Mouse (Mus musculus): ENCODE results near the gene Gm10645. TPM values are rescaled to one million over a fixed set of nuclear protein-coding genes. Genes with fewer than 3 reads are reported as not detected.
A peak's percentile ranks its signal among the peaks of the same experiment; 100 is the strongest.

The Gm10645 gene
- total and polyA plus RNA-seq, 3 experiments: not detected

GRCm38 (mm10) chr8:83175680-83176079 is 9.7 kb upstream of the Gm10645 start:
- Histone ChIP-seq H3K36me3 (ENCODE audit: control insufficient read depth in 1 of 2, insufficient read depth in 2 of 2, low read length in 2 of 2) (no peaks in the 10 kb centered on the region), H3K9ac (ENCODE audit: control insufficient read depth, low read depth, low read length, poor library complexity, severe bottlenecking) (no peak overlapping the region), H3K27me3 (ENCODE audit: control insufficient read depth in 1 of 2, insufficient read depth in 2 of 2, low read length in 2 of 2) (0 out of 4 replicates have a peak, but pooled peaks cover 0 to 1% of the 10 kb centered on the region in 2 experiments), H3K79me2 (ENCODE audit: control insufficient read depth, insufficient read depth, low read length, poor library complexity) (no peaks in the 10 kb centered on the region), H3K27ac (ENCODE audit: control insufficient read depth, low read depth, low read length) (no peak overlapping the region), H3K4me1 (ENCODE audit: control insufficient read depth in 1 of 2, insufficient read depth in 2 of 2, low read length in 2 of 2) (no peaks in the 10 kb centered on the region), H3K9me3 (replicated peaks; ENCODE audit: insufficient read depth, low read length) (no peaks in the 10 kb centered on the region), H3K4me3 (ENCODE audit: control insufficient read depth in 1 of 2, insufficient read depth in 1 of 2, low read depth in 2 of 2, low read length in 2 of 2) (no peak overlapping the region)
- TF ChIP-seq SIN3A (IDR thresholded peaks at IDR 0.05; ENCODE audit: low read length) (no peak), JUND (IDR thresholded peaks at IDR 0.05; ENCODE audit: low read depth, low read length) (no peak)
- no peak for DNase-seq (ENCODE audit: low read depth, low spot score)

- Histone ChIP-seq H3K27me3 (ENCODE audit: control insufficient read depth in 1 of 2, insufficient read depth in 2 of 2, low read length in 2 of 2) (no peaks in the 10 kb centered on the region), H3K27ac (ENCODE audit: control insufficient read depth, low read depth, low read length) (no peak overlapping the region), H3K4me3 (ENCODE audit: control insufficient read depth in 1 of 2, insufficient read depth in 1 of 2, low read depth in 2 of 2, low read length in 2 of 2) (no peak overlapping the region), H3K9ac (ENCODE audit: control insufficient read depth, low read depth, low read length, poor library complexity, severe bottlenecking) (no peak overlapping the region), H3K4me1 (ENCODE audit: control insufficient read depth in 1 of 2, insufficient read depth in 2 of 2, low read length in 2 of 2) (no peaks in the 10 kb centered on the region), H3K79me2 (ENCODE audit: control insufficient read depth, insufficient read depth, low read length, poor library complexity) (no peaks in the 10 kb centered on the region), H3K9me3 (replicated peaks; ENCODE audit: insufficient read depth, low read length) (no peaks in the 10 kb centered on the region), H3K36me3 (ENCODE audit: control insufficient read depth in 1 of 2, insufficient read depth in 2 of 2, low read length in 2 of 2) (no peaks in the 10 kb centered on the region)
- TF ChIP-seq USF2 (IDR thresholded peaks at IDR 0.05; ENCODE audit: borderline replicate concordance in 1 of 2, insufficient read depth in 1 of 2, low read depth in 1 of 2, low read length in 2 of 2) (no peak), ZNF384 (IDR thresholded peaks at IDR 0.05; ENCODE audit: low read depth, low read length) (no peak), ELF1 (IDR thresholded peaks at IDR 0.05; ENCODE audit: low read depth, low read length) (no peak), RAD21 (IDR thresholded peaks at IDR 0.05; ENCODE audit: low read depth, low read length) (no peak), USF1 (IDR thresholded peaks at IDR 0.05; ENCODE audit: low read depth, low read length) (no peak), POLR2AphosphoS2 (IDR thresholded peaks at IDR 0.05; ENCODE audit: low read length) (no peak), MXI1 (IDR thresholded peaks at IDR 0.05; ENCODE audit: low read depth, low read length) (no peak)
- no peak for DNase-seq (ENCODE audit: low read depth, low spot score)
Measured at GRCm38 (mm10) chr8:83170894-83171293, 4.9 kb upstream of the Gm10645 start.

GRCm38 (mm10) chr8:83169709-83170108 is 3.7 kb upstream of the Gm10645 start:
- peak; percentile 14 to 21 (median 15); a peak in 3 of 6 replicates for TF ChIP-seq CTCF (IDR thresholded peaks at IDR 0.05 in 2 of 3, conservative IDR thresholded peaks at IDR 0.05 in 1 of 3; ENCODE audit: control insufficient read depth in 1 of 3, insufficient read depth in 1 of 3, low read depth in 2 of 3, low read length in 3 of 3, poor library complexity in 1 of 3, severe bottlenecking in 1 of 3)
- no peak for TF ChIP-seq GATA1 (IDR thresholded peaks at IDR 0.05; ENCODE audit: low read depth, low read length)
- Histone ChIP-seq H3K4me1 (ENCODE audit: control insufficient read depth in 1 of 2, insufficient read depth in 2 of 2, low read length in 2 of 2) (no peaks in the 10 kb centered on the region), H3K4me3 (ENCODE audit: control insufficient read depth in 1 of 2, insufficient read depth in 1 of 2, low read depth in 2 of 2, low read length in 2 of 2) (no peak overlapping the region), H3K27ac (ENCODE audit: control insufficient read depth, low read depth, low read length) (no peak overlapping the region), H3K27me3 (ENCODE audit: control insufficient read depth in 1 of 2, insufficient read depth in 2 of 2, low read length in 2 of 2) (no peaks in the 10 kb centered on the region), H3K36me3 (ENCODE audit: control insufficient read depth in 1 of 2, insufficient read depth in 2 of 2, low read length in 2 of 2) (no peaks in the 10 kb centered on the region), H3K9me3 (replicated peaks; ENCODE audit: insufficient read depth, low read length) (no peaks in the 10 kb centered on the region), H3K9ac (ENCODE audit: control insufficient read depth, low read depth, low read length, poor library complexity, severe bottlenecking) (no peak overlapping the region), H3K79me2 (ENCODE audit: control insufficient read depth, insufficient read depth, low read length, poor library complexity) (no peaks in the 10 kb centered on the region)
- DNase-seq (ENCODE audit: low read depth, low spot score): peak; percentile 7
